Mouse (Mus musculus) lung, postnatal 0 days (tissue): Measurements from ENCODE around the gene Slc1a6.

Experiments
- CTCF ChIP-seq: IDR thresholded peaks from 2 replicates; pipeline ENCODE4 v1.5.1; 2016; ENCODE audit warnings: antibody characterized with exemption, mild to moderate bottlenecking
- EP300 ChIP-seq: IDR thresholded peaks from 2 replicates; pipeline ENCODE4 v1.6.1; 2016; ENCODE audit warnings: antibody characterized with exemption, mild to moderate bottlenecking, control low read depth

DNA sequence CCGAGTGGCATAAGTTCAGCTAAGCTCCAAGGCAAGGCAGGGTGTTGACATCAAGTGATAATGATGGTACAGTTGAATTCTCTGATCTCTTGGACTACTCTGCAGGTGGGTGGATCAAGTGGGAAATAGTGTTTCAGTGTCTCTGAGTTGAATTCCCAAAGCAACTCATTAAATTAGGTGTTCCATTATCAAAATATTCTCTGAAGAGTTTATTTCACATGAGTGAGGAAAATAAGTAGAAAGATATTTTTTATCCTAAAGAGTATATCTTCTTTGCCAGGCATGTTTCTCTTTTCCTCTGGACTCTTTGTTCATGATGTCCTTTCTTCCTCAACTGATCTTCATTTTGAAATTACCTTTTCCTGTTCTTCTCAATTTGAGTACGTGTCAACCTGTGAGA lies 71.8 kb downstream of the Slc1a6 start, which contains the start of gene Olfr1356:
- TF ChIP-seq CTCF (no peak), EP300 (no peak)
